8 mouse cellular contexts compared by ENCODE assay signal in the genomic region with DNA sequence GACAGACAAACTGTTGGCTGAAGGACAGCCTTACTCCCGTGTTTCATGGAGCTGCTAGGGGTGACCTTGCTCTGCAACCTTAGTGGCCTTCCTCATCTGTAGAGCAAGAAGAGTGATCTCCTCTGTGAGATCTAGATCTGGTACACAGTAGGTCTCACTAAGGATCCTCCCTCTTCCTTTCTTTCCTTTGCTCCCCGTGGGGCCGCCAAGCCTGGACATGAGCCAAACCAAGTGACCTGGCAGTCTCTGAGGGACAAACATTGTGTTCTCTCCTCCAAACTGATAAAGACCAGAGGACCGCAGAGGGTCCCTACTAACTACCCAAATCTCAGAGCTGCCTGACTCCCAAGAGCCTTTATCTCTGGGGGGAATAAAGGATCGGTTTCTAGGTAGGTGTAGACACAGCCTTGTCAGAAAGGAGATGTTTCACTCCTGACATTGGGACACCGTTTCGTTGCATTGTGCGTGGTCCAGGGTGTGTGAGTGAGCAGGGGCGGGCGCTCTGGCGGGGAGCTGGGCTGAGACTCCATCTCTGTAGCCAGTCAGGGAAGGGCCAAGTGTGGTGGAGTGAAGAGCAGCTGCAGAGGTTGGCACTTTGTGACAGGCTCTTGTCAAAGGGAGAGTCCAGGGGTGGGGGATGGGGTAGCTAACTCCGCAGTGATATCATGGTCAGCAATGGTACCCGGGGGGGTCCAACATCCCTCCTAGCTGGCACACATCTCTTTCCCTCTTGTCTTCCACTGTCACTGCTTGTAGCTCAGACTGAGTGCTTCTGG. TPM values are rescaled to one million over a fixed set of nuclear protein-coding genes. Genes with fewer than 3 reads are reported as not detected.
DNase-seq lines count a peak whose midpoint lies in the region; ATAC-seq lines count a peak whose summit lies in the region.

No protein-coding gene starts in this region.

- peaks cover 47% of the 10 kb centered on the region for H3K4me1 ChIP-seq in neural tube, embryonic 13.5 days (replicated peaks)
- peaks cover 28% of the 10 kb centered on the region for H3K4me1 ChIP-seq in neural tube, embryonic 15.5 days
- peaks cover 34% of the 10 kb centered on the region for H3K4me1 ChIP-seq in kidney, embryonic 15.5 days
- peaks cover 29% of the 10 kb centered on the region for H3K4me1 ChIP-seq in stomach, embryonic 16.5 days (ENCODE audit: control insufficient read depth, insufficient read depth, low read length)
- peaks cover 25% of the 10 kb centered on the region for H3K4me1 ChIP-seq in midbrain, embryonic 15.5 days

- DNase-seq in heart, adult 11 months = peak; percentile 97
- no peak for DNase-seq in cerebellum, adult 8-10 months
- DNase-seq in urinary bladder, adult 18-20 months (ENCODE audit: low spot score in 2 of 2) = no peak

- no peaks in the 10 kb centered on the region for H3K36me3 ChIP-seq in neural tube, embryonic 13.5 days
- H3K36me3 ChIP-seq in neural tube, embryonic 15.5 days = no peaks in the 10 kb centered on the region
- H3K36me3 ChIP-seq in kidney, embryonic 15.5 days = no peaks in the 10 kb centered on the region
- H3K36me3 ChIP-seq in stomach, embryonic 16.5 days (ENCODE audit: control insufficient read depth, insufficient read depth, low read length) = no peaks in the 10 kb centered on the region
- H3K36me3 ChIP-seq in midbrain, embryonic 15.5 days (replicated peaks) = no peaks in the 10 kb centered on the region

- 0 out of 2 replicates have a peak overlapping the region, but pooled peaks have one; percentile 84 for H3K27ac ChIP-seq in neural tube, embryonic 13.5 days (replicated peaks)
- no peak overlapping the region for H3K27ac ChIP-seq in neural tube, embryonic 15.5 days (replicated peaks)
- peak overlapping the region; percentile 11; the same call in 1 of the 2 replicates for H3K27ac ChIP-seq in kidney, embryonic 15.5 days
- 0 out of 2 replicates have a peak overlapping the region, but pooled peaks have one; percentile 10 for H3K27ac ChIP-seq in stomach, embryonic 16.5 days (ENCODE audit: low read length)
- H3K27ac ChIP-seq in midbrain, embryonic 15.5 days = no peak overlapping the region

- no peaks in the 10 kb centered on the region for H3K27me3 ChIP-seq in neural tube, embryonic 13.5 days
- H3K27me3 ChIP-seq in neural tube, embryonic 15.5 days (replicated peaks) = no peaks in the 10 kb centered on the region
- no peaks in the 10 kb centered on the region for H3K27me3 ChIP-seq in kidney, embryonic 15.5 days
- H3K27me3 ChIP-seq in stomach, embryonic 16.5 days (ENCODE audit: control insufficient read depth, insufficient read depth, low read length) = no peaks in the 10 kb centered on the region
- H3K27me3 ChIP-seq in midbrain, embryonic 15.5 days (replicated peaks) = no peaks in the 10 kb centered on the region

- no peak overlapping the region for H3K4me3 ChIP-seq in neural tube, embryonic 13.5 days
- H3K4me3 ChIP-seq in neural tube, embryonic 15.5 days (replicated peaks) = no peak overlapping the region
- H3K4me3 ChIP-seq in kidney, embryonic 15.5 days (replicated peaks) = no peak overlapping the region
- no peak overlapping the region for H3K4me3 ChIP-seq in stomach, embryonic 16.5 days (replicated peaks; ENCODE audit: low read length)
- no peak overlapping the region for H3K4me3 ChIP-seq in midbrain, embryonic 15.5 days

- no peak for ATAC-seq in neural tube, embryonic 13.5 days (ENCODE audit: low read depth)
- no peak for ATAC-seq in neural tube, embryonic 15.5 days (ENCODE audit: low FRiP score)
- ATAC-seq in kidney, embryonic 15.5 days (replicated peaks; ENCODE audit: low FRiP score) = no peak
- no peak; the same call in 1 of the 2 replicates for ATAC-seq in stomach, embryonic 16.5 days (ENCODE audit: insufficient read depth, low FRiP score)
- ATAC-seq in midbrain, embryonic 15.5 days (replicated peaks) = no peak

- 67% methylated on average over 13 of the region's 13 CpGs for WGBS in neural tube, embryonic 13.5 days
- WGBS in neural tube, embryonic 15.5 days = 71% methylated on average over 13 of the region's 13 CpGs
- 61% methylated on average over 13 of the region's 13 CpGs for WGBS in kidney, embryonic 15.5 days
- 46% methylated on average over 13 of the region's 13 CpGs for WGBS in stomach, embryonic 16.5 days
- 64% methylated on average over 13 of the region's 13 CpGs for WGBS in midbrain, embryonic 15.5 days

- H3K9me3 ChIP-seq in neural tube, embryonic 13.5 days = no peaks in the 10 kb centered on the region
- no peaks in the 10 kb centered on the region for H3K9me3 ChIP-seq in neural tube, embryonic 15.5 days (replicated peaks)
- H3K9me3 ChIP-seq in kidney, embryonic 15.5 days (replicated peaks) = no peaks in the 10 kb centered on the region
- H3K9me3 ChIP-seq in stomach, embryonic 16.5 days (replicated peaks; ENCODE audit: control insufficient read depth, low read length) = no peaks in the 10 kb centered on the region
- H3K9me3 ChIP-seq in midbrain, embryonic 15.5 days = no peaks in the 10 kb centered on the region

- H3K4me2 ChIP-seq in neural tube, embryonic 13.5 days = no peak overlapping the region
- no peak overlapping the region for H3K4me2 ChIP-seq in neural tube, embryonic 15.5 days
- H3K4me2 ChIP-seq in kidney, embryonic 15.5 days = no peak overlapping the region
- H3K4me2 ChIP-seq in stomach, embryonic 16.5 days (ENCODE audit: low read depth, low read length) = no peak overlapping the region
- no peak overlapping the region for H3K4me2 ChIP-seq in midbrain, embryonic 15.5 days

- no peak overlapping the region for H3K9ac ChIP-seq in neural tube, embryonic 13.5 days
- no peak overlapping the region for H3K9ac ChIP-seq in neural tube, embryonic 15.5 days (replicated peaks)
- H3K9ac ChIP-seq in kidney, embryonic 15.5 days = no peak overlapping the region
- peak overlapping the region; percentile 21; the same call in 1 of the 2 replicates for H3K9ac ChIP-seq in stomach, embryonic 16.5 days (ENCODE audit: low read length)
- no peak overlapping the region for H3K9ac ChIP-seq in midbrain, embryonic 15.5 days

RNA-seq across cellular contexts. Expression of a gene that starts 12.8 kb away (rescaled TPM):
- not detected in 2 replicates for polyA plus RNA-seq in neural tube, embryonic 13.5 days (2015; fragmentation: Nextera tagmentation; extraction: Ambion mirVana)
- 0.23 and 0.91 TPM in 2 replicates for polyA plus RNA-seq in neural tube, embryonic 15.5 days (2015; fragmentation: Nextera tagmentation; extraction: Ambion mirVana)
- 0.63 and 0.81 TPM in 2 replicates for polyA plus RNA-seq in kidney, embryonic 15.5 days (2015; fragmentation: Nextera tagmentation; extraction: Ambion mirVana)
- 1.2 and 1.8 TPM in 2 replicates for polyA plus RNA-seq in stomach, embryonic 16.5 days (2015; fragmentation: Nextera tagmentation; extraction: Ambion mirVana)
- 0.06 and 0.27 TPM in 2 replicates for polyA plus RNA-seq in midbrain, embryonic 15.5 days (2015; fragmentation: Nextera tagmentation; extraction: Ambion mirVana)

RNA-seq across cellular contexts. Expression of a gene that starts 38.7 kb away (rescaled TPM):
- polyA plus RNA-seq in neural tube, embryonic 13.5 days (2015; fragmentation: Nextera tagmentation; extraction: Ambion mirVana) = 37.0 and 46.0 TPM in 2 replicates
- 37.3 and 37.5 TPM in 2 replicates for polyA plus RNA-seq in neural tube, embryonic 15.5 days (2015; fragmentation: Nextera tagmentation; extraction: Ambion mirVana)
- 35.1 and 35.8 TPM in 2 replicates for polyA plus RNA-seq in kidney, embryonic 15.5 days (2015; fragmentation: Nextera tagmentation; extraction: Ambion mirVana)
- polyA plus RNA-seq in stomach, embryonic 16.5 days (2015; fragmentation: Nextera tagmentation; extraction: Ambion mirVana) = 31.9 and 34.0 TPM in 2 replicates
- 44.6 and 45.6 TPM in 2 replicates for polyA plus RNA-seq in midbrain, embryonic 15.5 days (2015; fragmentation: Nextera tagmentation; extraction: Ambion mirVana)

RNA-seq across cellular contexts. Expression of a gene that starts 50.0 kb away (rescaled TPM):
- 9.4 and 9.9 TPM in 2 replicates for polyA plus RNA-seq in neural tube, embryonic 13.5 days (2015; fragmentation: Nextera tagmentation; extraction: Ambion mirVana)
- 11.0 TPM in 2 replicates for polyA plus RNA-seq in neural tube, embryonic 15.5 days (2015; fragmentation: Nextera tagmentation; extraction: Ambion mirVana)
- 7.4 and 10.1 TPM in 2 replicates for polyA plus RNA-seq in kidney, embryonic 15.5 days (2015; fragmentation: Nextera tagmentation; extraction: Ambion mirVana)
- 4.9 and 7.1 TPM in 2 replicates for polyA plus RNA-seq in stomach, embryonic 16.5 days (2015; fragmentation: Nextera tagmentation; extraction: Ambion mirVana)
- polyA plus RNA-seq in midbrain, embryonic 15.5 days (2015; fragmentation: Nextera tagmentation; extraction: Ambion mirVana) = 13.5 and 14.4 TPM in 2 replicates

Comparison
In these comparisons a context has a peak if more than half of its experiments do, and no peak if none do; other contexts are left out.
1. H3K27ac ChIP-seq: peak in neural tube, embryonic 13.5 days (single experiment), kidney, embryonic 15.5 days (single experiment) and stomach, embryonic 16.5 days (single experiment); none in neural tube, embryonic 15.5 days (single experiment) and midbrain, embryonic 15.5 days (single experiment).